Mouse (Mus musculus): Measurements from ENCODE around the gene Trpd52l3.

- no peak for TF ChIP-seq GATA1 (IDR thresholded peaks at IDR 0.05; ENCODE audit: borderline replicate concordance, low read length)
- no peak for TF ChIP-seq FLI1 (IDR thresholded peaks at IDR 0.05; ENCODE audit: low read length)
Observed at GRCm38 (mm10) chr19:30044630-30045029, 41.0 kb downstream of the Trpd52l3 start.

All from megakaryocyte, embryonic 14.5 days (primary cell).